Mouse (Mus musculus) effector memory CD4-positive, alpha-beta T cell, adult 5 months (primary cell): Measurements from ENCODE around the gene E130116L18Rik. TPM values are rescaled to one million over a fixed set of nuclear protein-coding genes. Genes with fewer than 3 reads are reported as not detected.

ENCODE experiments used
- polyA plus RNA-seq: library from polyadenylated mRNA; unstranded; fragments of 100-300 nt; shearing (Covaris generic); gene quantifications from one replicate; pipeline ENCODE4 v1.2.1, GENCODE M21; 2017

Gene E130116L18Rik
- not detected for polyA plus RNA-seq

DNA sequence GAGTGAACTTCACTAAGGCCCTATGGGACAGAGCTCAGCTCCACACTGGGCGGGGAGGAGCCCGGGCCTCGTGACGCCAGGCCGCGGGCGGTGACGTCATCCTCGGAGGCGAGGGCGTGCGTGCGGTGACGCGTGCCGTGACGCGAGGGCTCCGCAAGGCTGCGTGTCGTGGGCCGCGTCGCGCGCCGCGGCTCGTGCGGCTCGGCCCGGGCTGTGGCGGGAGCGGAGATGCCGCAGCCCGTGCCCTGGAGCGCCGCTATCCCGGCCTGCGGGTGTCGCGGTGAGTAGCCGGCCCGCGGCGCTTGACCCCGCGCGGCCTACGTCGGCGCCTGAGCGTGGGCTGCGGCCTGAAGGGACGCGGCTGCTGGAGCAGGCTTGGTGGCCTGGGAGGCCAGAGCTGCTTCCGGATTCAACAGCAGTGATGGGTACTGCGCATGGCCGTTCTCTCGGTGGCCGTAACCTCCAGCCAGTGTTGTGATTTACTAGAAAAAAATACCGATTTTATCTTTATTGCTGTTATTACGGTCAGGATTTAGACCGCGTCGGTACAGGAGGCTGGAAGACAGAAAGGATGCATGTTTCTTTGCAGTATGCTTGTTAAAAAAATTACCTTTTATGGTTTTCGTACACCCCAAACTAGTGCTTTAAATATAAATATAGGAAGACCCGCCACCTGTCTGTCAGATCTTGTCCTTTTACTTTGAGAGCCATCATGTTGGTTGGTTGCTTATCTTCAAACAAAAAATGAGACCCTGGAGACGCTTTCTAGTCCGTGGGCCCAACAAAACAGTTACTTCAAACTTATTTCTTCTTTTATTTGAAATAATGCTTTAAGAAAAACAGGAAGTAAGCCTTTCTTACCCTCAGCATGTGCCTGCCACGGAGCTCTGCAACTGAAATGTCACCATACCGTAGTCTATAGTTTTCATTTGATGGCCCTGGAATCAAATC, at the start of gene E130116L18Rik:
TSS of gene E130116L18Rik (minus strand) at position 402 of the 951 bp plus-strand sequence.

DNA sequence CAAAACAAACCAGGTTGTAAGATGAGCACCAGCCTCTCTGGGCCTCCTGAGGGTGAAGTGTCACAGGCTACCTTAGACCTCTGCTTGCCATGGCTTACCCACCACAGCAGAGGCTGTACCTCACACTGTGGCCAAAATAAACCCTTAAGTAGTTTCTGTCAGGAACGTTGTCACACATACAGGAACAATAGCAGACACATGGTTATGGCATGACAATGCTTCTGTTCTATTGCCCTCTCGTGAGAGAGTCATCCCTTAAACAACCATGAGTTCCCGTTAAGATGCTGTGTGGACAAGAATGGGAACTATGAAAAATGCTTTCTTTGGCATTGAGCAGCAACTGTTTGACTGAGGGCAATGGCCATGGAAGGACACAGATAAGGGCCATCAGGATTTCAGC, 1.3 kb downstream of the E130116L18Rik start, which contains the start of gene Galnt11:
TSS of gene Galnt11 (plus strand) at position 301 of the 400 bp plus-strand sequence.

DNA sequence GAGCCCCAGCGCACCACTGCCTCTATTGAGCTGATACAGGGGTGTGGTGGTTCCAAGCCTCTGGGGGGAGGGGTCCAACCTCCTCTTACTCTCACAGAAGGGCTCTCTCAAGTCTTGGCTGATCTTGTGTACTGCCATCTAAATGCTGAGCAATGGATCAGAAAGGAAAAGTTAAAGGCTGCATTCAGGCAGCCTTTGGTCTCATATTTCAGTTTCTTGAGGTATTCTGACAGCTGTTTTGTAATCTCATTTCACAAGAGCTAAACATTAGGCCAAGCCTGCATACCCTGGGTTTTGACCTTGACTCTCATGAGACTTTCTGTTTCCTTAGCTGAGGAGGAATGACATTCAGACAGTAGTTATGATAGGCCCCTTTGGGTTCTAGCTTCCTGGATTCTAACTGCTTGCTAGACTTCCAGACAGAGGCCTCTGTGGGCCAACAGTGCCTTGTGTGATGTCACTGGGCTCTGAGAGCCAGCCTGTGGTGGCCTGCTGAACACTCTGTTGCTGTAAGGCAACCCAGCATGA, 41.9 kb downstream of the E130116L18Rik start, which contains the start of gene Galntl5:
TSS of gene Galntl5 (plus strand) at position 457 of the 528 bp plus-strand sequence.

Other genes starting within 250 kb of the E130116L18Rik start
- 17.8 TPM for gene Prkag2, start 122.5 kb downstream of the E130116L18Rik start, polyA plus RNA-seq
- gene Galntl5, start 41.7 kb downstream of the E130116L18Rik start, polyA plus RNA-seq, result not detected
- 30.3 TPM for gene Galnt11, start 1.2 kb downstream of the E130116L18Rik start, polyA plus RNA-seq